Mouse (Mus musculus): ENCODE measurements at regions not wholly inside any gene's neighbourhood (a gene's known extent, or its start where the extent isn't known, plus 50 kb on each side); places are given as distances from the start of the nearest gene placed in this dataset.

DNA sequence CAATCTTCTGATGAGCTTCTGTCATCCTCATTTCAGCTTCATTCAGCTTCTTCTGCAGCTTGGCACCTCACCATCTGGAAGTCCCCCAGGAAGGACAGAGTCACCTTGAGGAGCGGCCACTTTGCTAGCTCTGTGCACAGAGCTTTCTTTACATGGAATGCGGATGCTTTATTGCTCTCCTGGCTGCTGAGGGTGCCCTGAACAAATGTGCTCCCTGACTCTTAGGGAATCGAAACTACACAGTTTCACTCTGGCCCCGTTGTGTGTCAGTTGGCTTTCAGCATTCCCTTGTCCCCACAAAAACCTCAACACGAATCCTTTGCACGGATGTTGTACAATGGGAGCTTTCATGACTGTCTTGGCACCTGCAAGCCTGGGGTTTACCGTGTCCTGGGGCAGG lies 330.9 kb upstream of the Thbs1 start:
- intact Hi-C loops (cut with DNase I; ENCODE audit: low total_unique reads), result loop anchor here (5.0 kb wide), 1 partner anchor 331 kb away; the partner anchor contains the start of gene Thbs1
- peak; percentile 11 for DNase-seq

DNA sequence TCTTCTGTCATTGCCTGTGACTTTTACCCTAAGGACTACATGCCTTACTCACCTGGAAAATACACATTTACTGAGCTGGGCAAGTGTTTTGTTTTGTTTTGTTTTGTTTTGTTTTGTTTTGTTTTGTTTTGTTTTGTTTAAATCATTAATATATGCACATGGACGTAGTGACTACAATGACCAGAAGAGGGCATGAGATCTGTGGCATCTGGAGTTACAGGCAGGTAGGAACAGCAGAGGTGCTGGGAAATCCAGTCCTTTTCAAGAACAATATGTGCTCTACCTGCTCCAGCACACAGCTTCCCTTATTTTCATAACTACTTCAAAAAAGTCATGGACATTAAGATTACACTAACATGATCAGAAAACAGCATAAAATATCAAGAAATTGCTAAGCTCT lies 324.4 kb upstream of the Thbs1 start:
- no peak for DNase-seq
- intact Hi-C loops (cut with DNase I; ENCODE audit: low total_unique reads), result no loop called here

GRCm38 (mm10) chr2:117794285-117794684 lies 317.4 kb upstream of the Thbs1 start:
- DNase-seq, result no peak
- intact Hi-C loops (cut with DNase I; ENCODE audit: low total_unique reads), result no loop called here

DNA sequence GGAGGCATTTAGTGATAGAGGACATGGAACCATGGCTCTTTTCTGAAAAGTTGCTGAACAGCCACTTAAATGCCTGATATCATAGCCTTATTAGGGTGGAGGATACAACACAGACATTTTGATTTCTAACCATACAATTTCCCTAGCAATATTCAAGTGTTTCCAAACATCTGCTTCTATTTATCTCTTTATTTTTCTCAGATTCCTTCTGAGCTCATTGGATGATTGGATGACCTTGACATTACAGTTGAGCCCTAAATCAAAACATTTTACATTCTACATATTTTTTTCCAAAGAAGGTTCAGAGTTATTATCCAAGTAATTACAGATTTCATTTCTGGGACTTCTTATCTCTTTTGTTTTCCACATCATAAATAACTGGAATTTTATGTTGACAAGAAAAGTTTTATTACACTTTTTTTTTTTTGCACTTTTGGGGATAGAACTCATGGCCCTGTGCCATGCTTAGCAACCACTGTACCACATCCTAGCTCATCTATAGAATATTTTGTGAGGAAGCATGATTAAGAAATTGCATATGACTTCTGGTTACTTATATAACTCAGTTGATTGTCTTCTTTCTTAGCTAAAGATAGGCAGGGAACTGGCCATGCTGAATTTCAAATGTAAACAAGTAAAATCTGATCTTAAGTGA lies 309.6 kb upstream of the Thbs1 start:
- DNase-seq, result no peak
- intact Hi-C loops (cut with DNase I; ENCODE audit: low total_unique reads), result no loop called here

- no peak for DNase-seq
- intact Hi-C loops (cut with DNase I; ENCODE audit: low total_unique reads), result no loop called here
Measured at GRCm38 (mm10) chr2:117802686-117803085, 309.0 kb upstream of the Thbs1 start.

- intact Hi-C loops (cut with DNase I; ENCODE audit: low total_unique reads), result no loop called here
- DNase-seq, result no peak
Measured at GRCm38 (mm10) chr2:117804686-117805085, 307.0 kb upstream of the Thbs1 start.

GRCm38 (mm10) chr2:117807121-117807520 lies 304.6 kb upstream of the Thbs1 start:
- intact Hi-C loops (cut with DNase I; ENCODE audit: low total_unique reads), result no loop called here

DNA sequence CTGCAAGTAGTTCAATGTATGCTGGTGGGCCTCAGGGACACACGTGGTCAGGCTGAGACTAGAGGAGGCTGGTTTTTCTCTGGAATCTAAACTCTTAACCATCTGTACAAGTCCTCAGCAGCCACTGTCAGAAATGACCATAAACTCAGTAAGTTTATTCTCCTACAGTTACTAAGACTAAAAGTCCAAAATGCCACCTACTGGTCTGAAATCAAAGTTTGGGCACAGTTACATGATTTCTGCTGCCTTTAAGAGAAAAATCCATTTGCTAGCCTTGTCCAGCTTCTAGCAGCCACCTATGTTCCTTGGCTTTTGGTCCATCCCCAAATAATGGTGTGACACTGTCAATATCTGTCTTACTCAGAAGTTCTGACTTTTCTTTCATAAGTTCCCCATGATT lies 300.2 kb upstream of the Thbs1 start:
- no peak for DNase-seq
- intact Hi-C loops (cut with DNase I; ENCODE audit: low total_unique reads), result no loop called here

More at GRCm38 (mm10) chr2:117807121-117807520, 304.6 kb upstream of the Thbs1 start:
- no peak for DNase-seq

DNA sequence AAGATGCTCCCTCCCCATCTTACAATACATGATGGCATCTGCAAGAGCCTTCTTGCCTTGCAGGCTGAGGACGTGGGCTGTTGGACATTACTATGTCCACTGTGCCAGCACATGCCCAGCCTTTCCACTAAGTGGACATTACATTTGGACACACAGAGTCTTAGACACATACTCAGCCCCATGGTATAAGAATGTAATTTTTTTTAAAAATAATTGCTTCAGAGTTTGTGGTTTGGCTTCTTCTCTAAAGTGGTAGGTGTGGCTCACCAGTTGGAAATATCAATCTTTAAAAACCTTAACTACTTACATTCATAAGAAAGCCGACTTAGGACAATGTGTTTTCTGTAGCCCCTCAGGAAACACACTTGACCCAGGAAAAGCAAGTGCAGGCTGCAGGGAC lies 299.7 kb upstream of the Thbs1 start:
- intact Hi-C loops (cut with DNase I; ENCODE audit: low total_unique reads), result no loop called here
- no peak for DNase-seq

DNA sequence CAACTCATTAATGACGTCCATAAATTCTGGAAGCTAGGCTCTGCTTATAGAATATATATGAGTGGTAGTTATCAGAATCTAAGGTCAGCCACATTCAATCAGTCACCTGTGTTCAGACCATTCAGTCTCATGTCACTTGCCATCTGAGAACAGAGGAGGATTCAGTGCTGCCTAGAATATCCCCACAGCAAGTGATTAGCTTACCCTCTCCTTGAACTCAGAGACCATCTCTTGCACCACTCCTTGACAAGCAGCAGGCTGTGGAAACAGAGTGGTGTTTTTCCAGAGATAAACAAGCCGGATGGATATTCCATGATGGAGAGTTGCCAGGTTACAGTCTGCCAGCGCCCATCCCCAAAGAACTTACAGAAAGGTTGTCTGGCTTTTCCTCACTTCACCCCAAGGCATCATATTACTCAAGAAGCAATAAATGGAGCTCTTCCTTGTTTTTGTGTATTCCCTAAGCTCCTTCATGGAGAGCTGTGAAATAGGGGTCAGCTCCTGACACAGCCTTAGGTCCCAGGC lies 291.9 kb upstream of the Thbs1 start:
- no peak for DNase-seq
- intact Hi-C loops (cut with DNase I; ENCODE audit: low total_unique reads), result no loop called here

DNA sequence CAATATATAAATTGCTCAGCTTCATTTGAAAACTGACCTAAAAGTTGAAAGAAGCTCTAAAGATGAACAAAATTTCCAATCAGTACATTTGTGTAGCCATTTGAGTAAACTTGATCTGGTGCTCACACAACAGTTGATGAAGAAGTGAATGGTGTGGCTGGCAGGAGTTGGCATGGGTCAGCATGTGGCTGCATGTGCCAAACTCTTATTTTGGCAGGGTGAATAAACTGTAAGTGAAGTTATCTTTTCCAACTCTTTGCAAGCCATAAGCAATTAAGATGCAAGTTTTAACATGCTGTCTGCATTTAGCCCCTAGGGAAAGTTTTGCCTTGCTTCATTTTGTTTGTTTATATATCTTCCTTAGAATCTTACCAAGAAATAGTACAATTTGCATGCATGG lies 291.0 kb upstream of the Thbs1 start:
- no peak for DNase-seq
- intact Hi-C loops (cut with DNase I; ENCODE audit: low total_unique reads), result no loop called here

- intact Hi-C loops (cut with DNase I; ENCODE audit: low total_unique reads), result no loop called here
Measured at GRCm38 (mm10) chr2:117825088-117825487, 286.6 kb upstream of the Thbs1 start.

GRCm38 (mm10) chr2:117827278-117827677 lies 284.4 kb upstream of the Thbs1 start:
- DNase-seq, result no peak
- intact Hi-C loops (cut with DNase I; ENCODE audit: low total_unique reads), result no loop called here

More at GRCm38 (mm10) chr2:117825088-117825487, 286.6 kb upstream of the Thbs1 start:
- no peak for DNase-seq

DNA sequence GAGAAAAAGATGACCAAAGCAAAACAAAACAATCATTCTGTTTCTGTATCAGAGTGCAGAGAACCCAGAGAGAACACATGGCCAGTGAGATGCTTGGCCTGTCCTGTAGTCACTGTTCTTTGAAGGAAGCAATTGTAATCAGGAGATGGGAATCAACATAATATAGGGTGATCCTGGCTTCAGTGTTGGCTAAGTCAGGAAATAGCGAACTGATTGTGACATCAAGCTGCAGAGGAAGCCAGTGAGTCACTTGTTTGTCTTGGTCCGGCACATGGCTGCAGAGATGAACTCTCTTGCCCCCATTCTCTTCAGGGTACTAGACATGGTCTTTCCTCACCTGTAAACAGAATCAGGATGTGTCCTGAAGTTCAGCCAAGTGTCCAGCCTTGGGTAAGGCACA lies 273.3 kb upstream of the Thbs1 start:
- intact Hi-C loops (cut with DNase I; ENCODE audit: low total_unique reads), result no loop called here
- no peak for DNase-seq

GRCm38 (mm10) chr2:117840406-117840805 lies 271.3 kb upstream of the Thbs1 start:
- intact Hi-C loops (cut with DNase I; ENCODE audit: low total_unique reads), result no loop called here

DNA sequence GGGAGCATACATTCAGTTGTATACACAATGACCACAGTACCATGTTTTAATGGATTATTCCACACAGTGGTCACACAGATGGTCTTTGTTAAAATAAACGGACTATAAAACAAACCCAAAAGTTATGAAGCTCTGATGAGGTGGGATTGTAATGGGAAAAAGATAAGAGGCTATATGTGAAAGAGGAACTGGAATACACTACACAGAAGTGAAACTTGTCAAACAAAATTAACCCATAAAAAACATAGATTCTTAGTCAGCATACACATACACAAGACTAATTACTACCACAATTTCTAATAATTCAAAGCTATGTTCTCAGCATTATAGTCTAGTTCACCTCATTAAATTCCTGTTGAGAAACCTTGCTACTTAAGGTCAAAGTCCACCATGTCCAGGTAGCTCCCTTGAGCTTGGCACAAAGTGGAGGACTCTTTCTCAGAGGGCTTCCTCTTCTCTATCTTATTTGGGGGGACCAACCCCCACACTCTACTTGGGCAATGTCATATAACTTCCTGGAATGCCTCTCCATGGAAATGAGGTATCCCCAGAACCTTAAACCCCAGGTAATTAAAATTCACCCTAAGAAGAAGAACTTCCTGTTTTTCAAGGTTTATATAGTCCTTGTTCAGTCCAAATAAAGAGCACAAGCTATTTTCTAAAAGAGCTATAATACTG lies 269.2 kb upstream of the Thbs1 start:
- intact Hi-C loops (cut with DNase I; ENCODE audit: low total_unique reads), result no loop called here
- DNase-seq, result no peak

More at GRCm38 (mm10) chr2:117840406-117840805, 271.3 kb upstream of the Thbs1 start:
- peak; percentile 38 for DNase-seq

- intact Hi-C loops (cut with DNase I; ENCODE audit: low total_unique reads), result no loop called here
- no peak for DNase-seq
Measured at GRCm38 (mm10) chr2:117852442-117852841, 259.2 kb upstream of the Thbs1 start.

GRCm38 (mm10) chr2:117862301-117862700 lies 249.4 kb upstream of the Thbs1 start:
- DNase-seq, result no peak
- intact Hi-C loops (cut with DNase I; ENCODE audit: low total_unique reads), result no loop called here

GRCm38 (mm10) chr2:117865119-117865518 lies 246.6 kb upstream of the Thbs1 start:
- intact Hi-C loops (cut with DNase I; ENCODE audit: low total_unique reads), result no loop called here
- no peak for DNase-seq

DNA sequence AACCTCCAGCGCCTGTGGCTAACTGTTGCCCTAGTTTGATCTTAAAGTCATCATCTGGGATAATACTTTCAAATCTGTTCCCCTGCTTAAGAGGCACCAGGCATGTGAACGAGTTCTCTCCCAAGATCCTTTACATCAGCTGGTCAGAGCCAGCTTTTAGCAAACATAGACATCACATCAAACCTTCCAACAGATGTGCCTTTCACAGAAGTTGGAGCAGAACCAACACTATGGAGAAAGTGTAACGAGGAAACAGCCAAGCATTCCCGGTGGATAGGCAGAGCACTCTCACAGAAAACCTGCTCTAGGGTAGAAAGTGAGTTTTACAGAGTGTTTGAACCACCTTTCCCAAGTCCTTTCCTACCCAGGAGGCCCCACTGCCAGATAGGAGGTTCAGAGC lies 244.7 kb upstream of the Thbs1 start:
- no peak for DNase-seq
- intact Hi-C loops (cut with DNase I; ENCODE audit: low total_unique reads), result no loop called here

GRCm38 (mm10) chr2:117867409-117867808 lies 244.3 kb upstream of the Thbs1 start:
- intact Hi-C loops (cut with DNase I; ENCODE audit: low total_unique reads), result no loop called here

More at GRCm38 (mm10) chr2:117867409-117867808, 244.3 kb upstream of the Thbs1 start:
- no peak for DNase-seq

All from gastrocnemius, postnatal 14 days (tissue).